Mouse (Mus musculus) E14TG2a.4 (cell line): ENCODE measurements at regions not wholly inside any gene's neighbourhood (a gene's known extent, or its start where the extent isn't known, plus 50 kb on each side); places are given as distances from the start of the nearest gene placed in this dataset.

Experiments used
- H3K27me3 ChIP-seq: 2 replicates; pipeline ENCODE4 v1.6.1; 2014; ENCODE audit warnings: low read length, control low read depth; ENCODE audit not compliant: insufficient read depth
- H3K36me3 ChIP-seq: 2 replicates; pipeline ENCODE4 v1.6.1; 2014; ENCODE audit warnings: low read length, control low read depth; ENCODE audit not compliant: insufficient read depth
- H3K4me1 ChIP-seq: replicated peaks from 2 replicates; pipeline ENCODE4 v1.6.1; 2014; ENCODE audit warnings: low read depth, low read length, control low read depth
- H3K4me3 ChIP-seq: replicated peaks from 2 replicates; pipeline ENCODE4 v1.5.1; 2014; ENCODE audit warnings: mild to moderate bottlenecking, low read length
- H3K9me3 ChIP-seq: 2 replicates; pipeline ENCODE4 v1.6.1; 2014; ENCODE audit warnings: low read length, control low read depth
- CTCF ChIP-seq: conservative IDR thresholded peaks from 2 replicates; pipeline ENCODE4 v1.5.1; 2014; ENCODE audit warnings: low read length
- NANOG ChIP-seq: IDR thresholded peaks from 2 replicates; pipeline ENCODE4 v1.6.1; 2014; ENCODE audit warnings: borderline replicate concordance, low read length, mixed read lengths
- POU5F1 ChIP-seq: IDR thresholded peaks from 2 replicates; pipeline ENCODE4 v1.6.1; 2014; ENCODE audit warnings: low read length, borderline replicate concordance

DNA sequence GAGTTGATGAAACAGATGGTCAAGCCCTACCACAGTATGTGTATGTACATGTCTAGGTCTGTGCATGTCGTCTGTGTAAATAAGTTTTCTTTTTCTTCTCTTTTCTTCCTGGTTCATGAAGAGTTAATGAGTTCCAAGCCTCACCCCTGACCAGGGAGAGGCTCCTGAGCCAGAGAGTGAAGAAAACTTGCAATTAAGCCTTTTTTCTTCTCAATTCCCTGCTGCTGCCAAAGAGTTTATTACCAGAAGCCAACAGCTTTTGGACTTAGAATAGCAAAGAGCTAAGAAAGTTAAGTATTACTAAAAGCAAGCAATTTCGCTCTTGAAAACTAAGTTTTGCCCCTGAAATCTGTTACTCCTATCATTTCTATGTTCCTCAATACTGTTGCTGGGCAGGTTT lies 65.3 kb upstream of the Ppm1h start:
- no peaks in the 10 kb centered on the region for H3K9me3 ChIP-seq
- no peaks in the 10 kb centered on the region for H3K4me1 ChIP-seq
- TF ChIP-seq CTCF (no peak), POU5F1 (no peak), NANOG (no peak)
- no peak overlapping the region for H3K4me3 ChIP-seq
- H3K36me3 ChIP-seq: no peaks in the 10 kb centered on the region
- no peaks in the 10 kb centered on the region for H3K27me3 ChIP-seq

DNA sequence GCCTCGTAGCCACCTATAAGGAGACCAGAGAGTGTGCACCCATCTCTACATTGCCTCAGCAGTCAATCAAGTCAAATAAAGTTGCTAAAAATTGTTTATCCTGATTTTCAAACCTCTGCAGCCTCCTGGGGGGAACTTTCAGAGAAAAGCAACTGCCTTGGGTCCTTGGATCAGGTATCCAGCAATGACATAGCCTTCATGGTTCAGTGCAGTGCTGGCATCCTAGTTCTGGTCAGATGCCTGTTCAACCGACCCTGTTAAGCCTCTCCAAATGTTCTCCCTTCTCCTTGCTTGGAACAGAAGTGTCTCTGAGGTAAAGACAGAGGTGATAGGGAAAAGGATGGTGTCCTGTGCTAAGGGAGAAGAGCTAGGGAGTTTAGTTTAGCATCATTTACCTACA lies 64.7 kb upstream of the Ppm1h start:
- Histone ChIP-seq H3K36me3 (no peaks in the 10 kb centered on the region), H3K9me3 (no peaks in the 10 kb centered on the region), H3K27me3 (no peaks in the 10 kb centered on the region), H3K4me1 (no peaks in the 10 kb centered on the region), H3K4me3 (no peak overlapping the region)
- TF ChIP-seq POU5F1 (no peak), CTCF (no peak), NANOG (no peak)

DNA sequence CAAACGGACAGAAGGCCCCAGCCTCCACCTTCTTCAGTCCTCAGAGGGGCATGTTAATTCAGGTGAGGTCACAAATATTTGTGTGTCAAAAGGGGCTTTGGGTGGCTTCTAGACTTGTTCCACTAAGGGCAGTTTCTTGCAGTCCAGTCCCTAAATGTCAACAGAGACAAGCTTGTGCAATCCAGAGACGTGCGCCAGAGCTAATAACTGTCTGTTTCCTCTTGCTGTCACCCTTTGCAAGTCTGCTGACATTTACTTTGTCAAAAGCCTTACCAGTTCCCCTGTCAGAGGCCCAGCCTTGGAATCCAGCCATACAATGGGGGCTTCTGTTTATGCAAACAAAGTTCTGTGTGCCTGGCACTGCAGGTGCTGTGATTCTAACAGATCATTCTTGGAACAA lies 63.8 kb upstream of the Ppm1h start:
- Histone ChIP-seq H3K9me3 (no peaks in the 10 kb centered on the region), H3K27me3 (no peaks in the 10 kb centered on the region), H3K4me3 (no peak overlapping the region), H3K36me3 (no peaks in the 10 kb centered on the region), H3K4me1 (no peaks in the 10 kb centered on the region)
- TF ChIP-seq POU5F1 (no peak), CTCF (no peak), NANOG (no peak)

DNA sequence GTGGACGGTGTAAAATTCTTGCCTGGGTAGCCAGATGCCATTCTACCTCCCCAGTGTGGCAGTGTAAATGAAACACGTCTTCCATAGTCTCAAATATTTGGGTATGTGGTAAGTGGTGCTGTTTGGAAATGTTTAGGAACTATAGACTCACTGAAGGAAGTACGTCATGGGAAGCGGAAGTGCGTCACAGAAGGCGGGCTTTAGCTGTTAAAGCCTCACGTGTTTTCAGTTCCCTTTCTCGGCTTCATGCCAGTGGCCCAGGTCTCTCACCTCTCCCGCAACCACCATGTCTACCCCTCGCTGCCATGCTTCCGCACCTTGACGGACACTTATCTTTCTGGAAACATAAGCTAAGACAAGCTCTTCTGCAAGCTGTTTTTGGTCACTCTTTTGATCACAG lies 62.9 kb upstream of the Ppm1h start:
- no peaks in the 10 kb centered on the region for H3K9me3 ChIP-seq
- no peak overlapping the region for H3K4me3 ChIP-seq
- TF ChIP-seq POU5F1 (no peak), NANOG (no peak), CTCF (no peak)
- no peaks in the 10 kb centered on the region for H3K27me3 ChIP-seq
- H3K36me3 ChIP-seq: no peaks in the 10 kb centered on the region
- no peaks in the 10 kb centered on the region for H3K4me1 ChIP-seq

DNA sequence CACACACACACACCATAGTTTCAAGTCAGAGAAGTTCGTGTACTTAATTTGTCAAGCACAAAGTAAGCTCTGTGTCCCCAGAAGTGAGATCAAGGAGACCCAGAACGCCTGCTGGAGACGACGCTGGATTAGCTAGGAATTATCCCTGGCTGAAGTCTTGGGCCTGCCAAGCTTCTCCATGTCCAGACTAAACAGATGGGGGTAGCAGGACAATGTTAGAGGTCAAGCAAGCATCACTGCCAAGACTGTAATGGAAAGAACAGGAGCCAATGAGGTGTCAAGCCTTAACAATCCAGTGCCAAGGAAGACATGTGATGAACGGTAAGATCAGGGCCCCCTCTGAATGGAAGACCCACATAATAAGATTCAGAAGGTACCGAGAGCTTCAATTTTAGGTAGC lies 62.2 kb upstream of the Ppm1h start:
- Histone ChIP-seq H3K27me3 (no peaks in the 10 kb centered on the region), H3K36me3 (no peaks in the 10 kb centered on the region)
- TF ChIP-seq CTCF (no peak), NANOG (no peak), POU5F1 (no peak)

DNA sequence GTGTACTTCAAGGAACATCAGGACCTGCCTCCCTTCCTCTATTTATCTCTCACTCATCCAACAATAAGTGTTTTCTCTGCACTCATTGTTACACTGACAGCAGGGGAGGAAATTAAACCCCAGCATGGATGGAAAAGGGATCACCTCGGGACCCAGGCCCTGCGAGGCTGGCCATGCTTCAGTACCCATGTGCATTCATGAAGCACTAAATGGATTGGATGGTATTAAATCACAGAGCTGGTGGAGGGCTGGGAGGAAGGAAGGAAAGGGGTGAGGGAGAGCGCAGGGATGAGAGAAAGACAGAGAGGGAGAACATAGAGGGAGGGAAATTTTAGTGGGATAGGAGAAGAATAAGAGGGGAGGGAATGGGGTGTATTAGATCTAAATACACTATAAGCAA lies 59.7 kb upstream of the Ppm1h start:
- Histone ChIP-seq H3K27me3 (no peaks in the 10 kb centered on the region), H3K9me3 (peaks cover 7% of the 10 kb centered on the region; the same call in 1 of the 2 replicates), H3K36me3 (no peaks in the 10 kb centered on the region), H3K4me1 (no peaks in the 10 kb centered on the region), H3K4me3 (no peak overlapping the region)
- TF ChIP-seq NANOG: no peak

More for the DNA sequence above, 62.2 kb upstream of the Ppm1h start:
- H3K4me3 ChIP-seq: no peak overlapping the region
- H3K9me3 ChIP-seq: no peaks in the 10 kb centered on the region
- no peaks in the 10 kb centered on the region for H3K4me1 ChIP-seq

DNA sequence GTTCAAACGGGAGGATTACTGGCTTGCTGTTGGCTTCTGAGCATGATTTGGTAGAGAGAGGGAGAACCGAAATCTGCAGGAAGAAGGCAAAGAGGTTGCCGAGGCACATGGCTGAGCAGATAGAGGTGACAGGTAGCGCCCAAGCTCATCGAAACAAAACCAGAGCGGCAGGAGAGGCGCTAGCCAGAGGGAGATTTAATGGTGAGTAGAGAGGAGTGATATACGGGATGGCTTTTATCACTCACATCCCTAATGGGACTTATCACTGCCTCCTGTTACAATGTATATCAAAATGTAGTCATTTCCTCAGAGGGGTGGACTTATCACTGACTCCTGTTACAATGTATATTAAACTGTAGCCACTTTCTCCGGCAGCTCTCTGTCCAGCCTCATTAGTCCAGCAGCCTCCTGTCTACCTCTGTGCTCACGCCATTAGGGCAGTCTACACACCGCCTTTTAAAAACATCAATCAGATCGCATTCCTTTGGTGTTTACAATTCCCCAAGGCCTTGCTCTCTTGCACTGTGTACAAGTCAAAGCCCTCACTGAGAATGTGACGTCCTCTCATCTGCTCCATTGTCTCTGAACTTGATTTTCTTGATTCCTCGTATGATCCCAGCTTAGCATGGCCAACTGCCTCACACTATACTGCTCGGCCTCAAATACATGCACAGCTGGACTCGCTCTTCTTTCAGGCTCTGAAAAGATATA lies 59.0 kb upstream of the Ppm1h start:
- TF ChIP-seq POU5F1: no peak
- TF ChIP-seq CTCF: no peak
- TF ChIP-seq NANOG: no peak
- H3K4me3 ChIP-seq: no peak overlapping the region
- H3K4me1 ChIP-seq: no peaks in the 10 kb centered on the region
- H3K36me3 ChIP-seq: no peaks in the 10 kb centered on the region
- H3K9me3 ChIP-seq: peaks cover 7% of the 10 kb centered on the region; the same call in 1 of the 2 replicates
- H3K27me3 ChIP-seq: no peaks in the 10 kb centered on the region
